Mouse (Mus musculus): ENCODE measurements around the gene Galns.
"Not testable (repeated sequence)": the region's sequence is repeated elsewhere in the genome, so short reads cannot be mapped to it uniquely, and the experiment has no call there.

Galns gene

GRCm38 (mm10) chr8:122633205-122633604 lies 21.9 kb upstream of the Galns start:
- no peak for DNase-seq

GRCm38 (mm10) chr8:122632134-122632533 lies 20.9 kb upstream of the Galns start:
- DNase-seq, result not testable (repeated sequence)

GRCm38 (mm10) chr8:122630696-122631095 lies 19.4 kb upstream of the Galns start:
- no peak for DNase-seq

GRCm38 (mm10) chr8:122629388-122629787 lies 18.1 kb upstream of the Galns start:
- no peak for DNase-seq

- DNase-seq, result no peak
Measured at GRCm38 (mm10) chr8:122626896-122627295, 15.6 kb upstream of the Galns start.

GRCm38 (mm10) chr8:122625811-122626210 lies 14.5 kb upstream of the Galns start:
- DNase-seq, result no peak

GRCm38 (mm10) chr8:122624653-122625052 lies 13.4 kb upstream of the Galns start:
- DNase-seq, result no peak

GRCm38 (mm10) chr8:122623844-122624642 lies 12.8 kb upstream of the Galns start:
- DNase-seq, result no peak

- no peak for DNase-seq
Measured at GRCm38 (mm10) chr8:122622727-122623126, 11.5 kb upstream of the Galns start, which contains the start of gene Pabpn1l. TSS of gene Pabpn1l (minus strand) at chr8:122622739.

GRCm38 (mm10) chr8:122620446-122620845 lies 9.2 kb upstream of the Galns start:
- no peak for DNase-seq

GRCm38 (mm10) chr8:122618660-122619378 lies 7.6 kb upstream of the Galns start:
- DNase-seq, result no peak

GRCm38 (mm10) chr8:122617947-122618546 lies 6.8 kb upstream of the Galns start:
- DNase-seq, result peak; percentile 38

GRCm38 (mm10) chr8:122616181-122616905 lies 5.1 kb upstream of the Galns start:
- no peak for DNase-seq

- DNase-seq, result no peak
Measured at GRCm38 (mm10) chr8:122610612-122611277, 518 bp downstream of the Galns start.

- DNase-seq, result no peak
Measured at GRCm38 (mm10) chr8:122610209-122610608, 1.1 kb downstream of the Galns start.

- DNase-seq, result no peak
Measured at GRCm38 (mm10) chr8:122606810-122607209, 4.5 kb downstream of the Galns start.

- DNase-seq, result no peak
Measured at GRCm38 (mm10) chr8:122605367-122605766, 5.9 kb downstream of the Galns start.

GRCm38 (mm10) chr8:122604640-122605039 lies 6.6 kb downstream of the Galns start:
- DNase-seq, result no peak

- DNase-seq, result no peak
Measured at GRCm38 (mm10) chr8:122600666-122601065, 10.6 kb downstream of the Galns start.

- no peak for DNase-seq
Measured at GRCm38 (mm10) chr8:122596031-122596430, 15.2 kb downstream of the Galns start.

- DNase-seq, result no peak
Measured at GRCm38 (mm10) chr8:122593783-122594507, 17.3 kb downstream of the Galns start.

GRCm38 (mm10) chr8:122593240-122593639 lies 18.0 kb downstream of the Galns start:
- DNase-seq, result no peak

All from layer of hippocampus, adult 9-11 months (tissue).